Mouse (Mus musculus) heart, adult 2 months (tissue): ENCODE data around the gene Khdc4.

Source experiments
- CTCF ChIP-seq: fragments of 200-600 bp; IDR thresholded peaks from 2 replicates; pipeline ENCODE4 v1.8.1; 2022; ENCODE audit warnings: antibody characterized with exemption, mild to moderate bottlenecking, moderate library complexity
- POLR2A ChIP-seq: fragments of 200-500 bp; IDR thresholded peaks from 2 replicates; pipeline ENCODE4 v1.6.1; 2011; ENCODE audit warnings: mild to moderate bottlenecking, low read depth, low read length, control low read depth; ENCODE audit not compliant: insufficient read depth

DNA sequence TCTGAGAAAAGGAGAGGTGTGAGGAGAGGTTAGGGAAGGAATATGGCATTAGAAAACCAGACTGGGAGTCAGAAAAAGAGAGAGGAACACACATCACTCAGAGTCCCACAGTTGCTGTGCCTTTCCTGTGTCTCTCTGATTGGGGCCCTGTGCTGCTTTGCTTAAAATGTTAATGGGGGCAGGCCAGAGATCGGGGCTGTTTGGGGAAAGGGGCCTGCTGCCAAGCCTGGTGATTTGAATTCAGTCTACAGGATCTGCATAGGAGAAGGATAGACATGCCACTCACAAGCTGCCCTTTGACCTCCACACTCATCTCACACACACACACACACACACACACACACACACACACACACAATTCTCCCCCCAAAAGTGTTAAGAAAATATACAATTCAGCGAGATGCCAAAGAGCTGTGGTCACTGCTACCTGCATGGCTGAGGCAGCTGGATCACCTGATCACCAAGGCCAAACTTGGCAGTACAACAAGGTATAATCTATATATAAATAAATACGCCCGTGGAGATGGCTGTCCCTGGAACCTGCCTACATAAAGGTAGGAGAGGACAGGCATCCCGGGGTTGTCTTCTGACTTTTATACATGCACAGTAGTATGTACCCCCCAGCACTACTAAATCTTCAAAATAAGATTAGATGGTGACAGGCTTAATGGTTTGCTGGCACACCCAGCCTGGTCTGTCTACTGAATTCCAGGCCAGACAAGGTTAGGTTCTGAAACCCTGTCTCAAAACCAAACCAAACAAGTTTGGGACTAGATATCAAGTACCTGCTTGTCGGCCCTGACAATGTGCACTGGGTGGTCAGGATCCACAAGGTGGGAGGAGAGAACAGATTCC is 31.9 kb upstream of the Khdc4 start:
- TF ChIP-seq CTCF (no peak), POLR2A (no peak)
